Mouse (Mus musculus): ENCODE measurements around the gene Kat7. TPM values are rescaled to one million over a fixed set of nuclear protein-coding genes. Genes with fewer than 3 reads are reported as not detected.
A peak's percentile ranks its signal among the peaks of the same experiment; 100 is the strongest.

Gene Kat7
- polyA plus RNA-seq (2015; fragmentation: Nextera tagmentation; extraction: Ambion mirVana) = 75.3 and 80.2 TPM in 2 replicates

GRCm38 (mm10) chr11:95310007-95310647, at the start of gene Kat7:
TSS of gene Kat7 (minus strand) at chr11:95310246.
- H3K36me3 ChIP-seq (ENCODE audit: control insufficient read depth, insufficient read depth, low read length) = peaks cover 8% of the 10 kb centered on the region
- ATAC-seq (ENCODE audit: low read depth) = peak; percentile 93
- WGBS = under 1% methylated on average over 42 of the region's 42 CpGs

GRCm38 (mm10) chr11:95358263-95358662, 48.2 kb upstream of the Kat7 start:
- Histone ChIP-seq H3K27ac (ENCODE audit: low read length) (no peak overlapping the region), H3K36me3 (ENCODE audit: control insufficient read depth, insufficient read depth, low read length) (no peaks in the 10 kb centered on the region), H3K4me1 (replicated peaks; ENCODE audit: control insufficient read depth, insufficient read depth, low read length) (peaks cover 6% of the 10 kb centered on the region), H3K9me3 (ENCODE audit: control insufficient read depth, low read length) (no peaks in the 10 kb centered on the region), H3K4me3 (ENCODE audit: low read length) (no peak overlapping the region), H3K27me3 (ENCODE audit: control insufficient read depth, insufficient read depth, low read depth, low read length) (no peaks in the 10 kb centered on the region), H3K4me2 (ENCODE audit: low read depth, low read length) (no peak overlapping the region), H3K9ac (ENCODE audit: low read length) (no peak overlapping the region)
- peak; percentile 26; the same call in 1 of the 2 replicates for ATAC-seq (ENCODE audit: low read depth)
- WGBS = 42% methylated on average over 3 of the region's 3 CpGs

More at GRCm38 (mm10) chr11:95310007-95310647, at the start of gene Kat7:
- no peaks in the 10 kb centered on the region for H3K27me3 ChIP-seq (ENCODE audit: control insufficient read depth, insufficient read depth, low read depth, low read length)
- H3K9me3 ChIP-seq (ENCODE audit: control insufficient read depth, low read length) = no peaks in the 10 kb centered on the region
- H3K4me1 ChIP-seq (replicated peaks; ENCODE audit: control insufficient read depth, insufficient read depth, low read length) = peaks cover 12% of the 10 kb centered on the region
- H3K9ac ChIP-seq (ENCODE audit: low read length) = peak within 1 kb of the TSS; percentile 99
- H3K4me3 ChIP-seq (ENCODE audit: low read length) = peak within 1 kb of the TSS; percentile 96
- H3K27ac ChIP-seq (ENCODE audit: low read length) = peak within 1 kb of the TSS; percentile 99
- H3K4me2 ChIP-seq (ENCODE audit: low read depth, low read length) = peak within 1 kb of the TSS; percentile 77

GRCm38 (mm10) chr11:95356469-95357273, 46.6 kb upstream of the Kat7 start:
- Histone ChIP-seq H3K9me3 (ENCODE audit: control insufficient read depth, low read length) (no peaks in the 10 kb centered on the region), H3K27ac (ENCODE audit: low read length) (no peak overlapping the region), H3K9ac (ENCODE audit: low read length) (no peak overlapping the region), H3K4me1 (replicated peaks; ENCODE audit: control insufficient read depth, insufficient read depth, low read length) (peaks cover 6% of the 10 kb centered on the region), H3K36me3 (ENCODE audit: control insufficient read depth, insufficient read depth, low read length) (no peaks in the 10 kb centered on the region), H3K4me2 (ENCODE audit: low read depth, low read length) (no peak overlapping the region), H3K27me3 (ENCODE audit: control insufficient read depth, insufficient read depth, low read depth, low read length) (no peaks in the 10 kb centered on the region), H3K4me3 (ENCODE audit: low read length) (no peak overlapping the region)
- ATAC-seq (ENCODE audit: low read depth) = peak; percentile 44; the same call in 1 of the 2 replicates
- WGBS = 59% methylated on average over 17 of the region's 17 CpGs

- Histone ChIP-seq H3K27ac (ENCODE audit: low read length) (no peak overlapping the region), H3K4me2 (ENCODE audit: low read depth, low read length) (no peak overlapping the region), H3K27me3 (ENCODE audit: control insufficient read depth, insufficient read depth, low read depth, low read length) (no peaks in the 10 kb centered on the region), H3K4me1 (replicated peaks; ENCODE audit: control insufficient read depth, insufficient read depth, low read length) (peaks cover 6% of the 10 kb centered on the region), H3K36me3 (ENCODE audit: control insufficient read depth, insufficient read depth, low read length) (no peaks in the 10 kb centered on the region), H3K9me3 (ENCODE audit: control insufficient read depth, low read length) (no peaks in the 10 kb centered on the region), H3K4me3 (ENCODE audit: low read length) (no peak overlapping the region), H3K9ac (ENCODE audit: low read length) (no peak overlapping the region)
- ATAC-seq (ENCODE audit: low read depth) = no peak
- 87% methylated on average over 7 of the region's 7 CpGs for WGBS
These were observed 46.0 kb upstream of the Kat7 start for GRCm38 (mm10) chr11:95356039-95356438.

- H3K4me2 ChIP-seq (ENCODE audit: low read depth, low read length) = no peak overlapping the region
- WGBS = 93% methylated on average over 5 of the region's 5 CpGs
- no peak overlapping the region for H3K27ac ChIP-seq (ENCODE audit: low read length)
- H3K9ac ChIP-seq (ENCODE audit: low read length) = no peak overlapping the region
- H3K9me3 ChIP-seq (ENCODE audit: control insufficient read depth, low read length) = no peaks in the 10 kb centered on the region
- no peak overlapping the region for H3K4me3 ChIP-seq (ENCODE audit: low read length)
- peaks cover 6% of the 10 kb centered on the region for H3K4me1 ChIP-seq (replicated peaks; ENCODE audit: control insufficient read depth, insufficient read depth, low read length)
- ATAC-seq (ENCODE audit: low read depth) = no peak
- H3K36me3 ChIP-seq (ENCODE audit: control insufficient read depth, insufficient read depth, low read length) = no peaks in the 10 kb centered on the region
- no peaks in the 10 kb centered on the region for H3K27me3 ChIP-seq (ENCODE audit: control insufficient read depth, insufficient read depth, low read depth, low read length)
These were observed 45.6 kb upstream of the Kat7 start for GRCm38 (mm10) chr11:95355661-95356011.

- WGBS = 73% methylated on average over 12 of the region's 12 CpGs
These were observed 45.1 kb upstream of the Kat7 start for GRCm38 (mm10) chr11:95354945-95355660.

GRCm38 (mm10) chr11:95354228-95354944, 44.3 kb upstream of the Kat7 start:
- peaks cover 14% of the 10 kb centered on the region for H3K4me1 ChIP-seq (replicated peaks; ENCODE audit: control insufficient read depth, insufficient read depth, low read length)
- no peaks in the 10 kb centered on the region for H3K9me3 ChIP-seq (ENCODE audit: control insufficient read depth, low read length)
- H3K4me2 ChIP-seq (ENCODE audit: low read depth, low read length) = no peak overlapping the region
- WGBS = 74% methylated on average over 14 of the region's 14 CpGs
- H3K27ac ChIP-seq (ENCODE audit: low read length) = no peak overlapping the region
- H3K4me3 ChIP-seq (ENCODE audit: low read length) = no peak overlapping the region
- no peaks in the 10 kb centered on the region for H3K27me3 ChIP-seq (ENCODE audit: control insufficient read depth, insufficient read depth, low read depth, low read length)
- no peak for ATAC-seq (ENCODE audit: low read depth)
- no peak overlapping the region for H3K9ac ChIP-seq (ENCODE audit: low read length)
- H3K36me3 ChIP-seq (ENCODE audit: control insufficient read depth, insufficient read depth, low read length) = no peaks in the 10 kb centered on the region

More at GRCm38 (mm10) chr11:95354945-95355660, 45.1 kb upstream of the Kat7 start:
- H3K4me1 ChIP-seq (replicated peaks; ENCODE audit: control insufficient read depth, insufficient read depth, low read length) = peaks cover 10% of the 10 kb centered on the region
- ATAC-seq (ENCODE audit: low read depth) = no peak
- H3K4me3 ChIP-seq (ENCODE audit: low read length) = no peak overlapping the region
- no peak overlapping the region for H3K9ac ChIP-seq (ENCODE audit: low read length)
- no peaks in the 10 kb centered on the region for H3K36me3 ChIP-seq (ENCODE audit: control insufficient read depth, insufficient read depth, low read length)
- H3K27me3 ChIP-seq (ENCODE audit: control insufficient read depth, insufficient read depth, low read depth, low read length) = no peaks in the 10 kb centered on the region
- H3K9me3 ChIP-seq (ENCODE audit: control insufficient read depth, low read length) = no peaks in the 10 kb centered on the region
- H3K4me2 ChIP-seq (ENCODE audit: low read depth, low read length) = no peak overlapping the region
- H3K27ac ChIP-seq (ENCODE audit: low read length) = no peak overlapping the region

- Histone ChIP-seq H3K9ac (ENCODE audit: low read length) (no peak overlapping the region), H3K4me1 (replicated peaks; ENCODE audit: control insufficient read depth, insufficient read depth, low read length) (peaks cover 14% of the 10 kb centered on the region), H3K4me2 (ENCODE audit: low read depth, low read length) (no peak overlapping the region), H3K36me3 (ENCODE audit: control insufficient read depth, insufficient read depth, low read length) (0 out of 2 replicates have a peak, but pooled peaks cover 2% of the 10 kb centered on the region), H3K4me3 (ENCODE audit: low read length) (no peak overlapping the region), H3K27ac (ENCODE audit: low read length) (no peak overlapping the region), H3K27me3 (ENCODE audit: control insufficient read depth, insufficient read depth, low read depth, low read length) (no peaks in the 10 kb centered on the region), H3K9me3 (ENCODE audit: control insufficient read depth, low read length) (no peaks in the 10 kb centered on the region)
- 79% methylated on average over 9 of the region's 9 CpGs for WGBS
- no peak for ATAC-seq (ENCODE audit: low read depth)
These were observed 43.2 kb upstream of the Kat7 start for GRCm38 (mm10) chr11:95353226-95353625.

Data from lung, embryonic 16.5 days (tissue).